Mouse (Mus musculus): ENCODE results near the gene Six4. TPM values are rescaled to one million over a fixed set of nuclear protein-coding genes. Genes with fewer than 3 reads are reported as not detected.
"Not testable (repeated sequence)": the region's sequence is repeated elsewhere in the genome, so short reads cannot be mapped to it uniquely, and the experiment has no call there.

Gene Six4
- polyA plus RNA-seq (2012; rRNA removed): 0.34 and 0.48 TPM in 2 replicates

- Histone ChIP-seq H3K27me3 (ENCODE audit: control insufficient read depth, insufficient read depth, low read length) (no peaks in the 10 kb centered on the region; the same call in 1 of the 2 replicates), H3K36me3 (ENCODE audit: control insufficient read depth, insufficient read depth, low read length) (no peaks in the 10 kb centered on the region), H3K4me1 (ENCODE audit: control insufficient read depth, insufficient read depth, low read length) (peaks cover 19% of the 10 kb centered on the region), H3K27ac (ENCODE audit: control insufficient read depth, insufficient read depth, low read depth, low read length) (no peak within 1 kb of the TSS), H3K4me3 (ENCODE audit: control insufficient read depth, low read depth, low read length) (peak within 1 kb of the TSS; percentile 67)
- no peak for TF ChIP-seq CTCF (IDR thresholded peaks at IDR 0.05; ENCODE audit: control insufficient read depth, insufficient read depth, insufficient replicate concordance, low read depth, low read length)
- no peak for TF ChIP-seq POLR2A (IDR thresholded peaks at IDR 0.05; ENCODE audit: control insufficient read depth, low read depth, low read length)
Observed at GRCm38 (mm10) chr12:73113196-73113595, at the start of gene Six4. Gene Six4, minus strand, starts transcription at chr12:73113456.

- Histone ChIP-seq H3K4me1 (ENCODE audit: control insufficient read depth, insufficient read depth, low read length) (no peaks in the 10 kb centered on the region), H3K36me3 (ENCODE audit: control insufficient read depth, insufficient read depth, low read length) (no peaks in the 10 kb centered on the region), H3K4me3 (ENCODE audit: control insufficient read depth, low read depth, low read length) (no peak overlapping the region), H3K27ac (ENCODE audit: control insufficient read depth, insufficient read depth, low read depth, low read length) (no peak overlapping the region), H3K27me3 (ENCODE audit: control insufficient read depth, insufficient read depth, low read length) (no peaks in the 10 kb centered on the region)
- TF ChIP-seq POLR2A (IDR thresholded peaks at IDR 0.05; ENCODE audit: control insufficient read depth, low read depth, low read length) (no peak), CTCF (IDR thresholded peaks at IDR 0.05; ENCODE audit: control insufficient read depth, insufficient read depth, insufficient replicate concordance, low read depth, low read length) (no peak)
Observed at GRCm38 (mm10) chr12:73162408-73163181, 49.3 kb upstream of the Six4 start.

GRCm38 (mm10) chr12:73160341-73160740 is 47.1 kb upstream of the Six4 start:
- Histone ChIP-seq H3K27me3 (ENCODE audit: control insufficient read depth, insufficient read depth, low read length) (no peaks in the 10 kb centered on the region), H3K4me3 (ENCODE audit: control insufficient read depth, low read depth, low read length) (no peak overlapping the region), H3K27ac (ENCODE audit: control insufficient read depth, insufficient read depth, low read depth, low read length) (no peak overlapping the region), H3K4me1 (ENCODE audit: control insufficient read depth, insufficient read depth, low read length) (no peaks in the 10 kb centered on the region), H3K36me3 (ENCODE audit: control insufficient read depth, insufficient read depth, low read length) (no peaks in the 10 kb centered on the region)
- TF ChIP-seq CTCF (IDR thresholded peaks at IDR 0.05; ENCODE audit: control insufficient read depth, insufficient read depth, insufficient replicate concordance, low read depth, low read length) (no peak), POLR2A (IDR thresholded peaks at IDR 0.05; ENCODE audit: control insufficient read depth, low read depth, low read length) (no peak)

- H3K36me3 ChIP-seq (ENCODE audit: control insufficient read depth, insufficient read depth, low read length): no peaks in the 10 kb centered on the region
- no peak for TF ChIP-seq CTCF (IDR thresholded peaks at IDR 0.05; ENCODE audit: control insufficient read depth, insufficient read depth, insufficient replicate concordance, low read depth, low read length)
- TF ChIP-seq POLR2A (IDR thresholded peaks at IDR 0.05; ENCODE audit: control insufficient read depth, low read depth, low read length): no peak
- no peak overlapping the region for H3K4me3 ChIP-seq (ENCODE audit: control insufficient read depth, low read depth, low read length)
- H3K27ac ChIP-seq (ENCODE audit: control insufficient read depth, insufficient read depth, low read depth, low read length): no peak overlapping the region
- no peaks in the 10 kb centered on the region for H3K4me1 ChIP-seq (ENCODE audit: control insufficient read depth, insufficient read depth, low read length)
- no peaks in the 10 kb centered on the region for H3K27me3 ChIP-seq (ENCODE audit: control insufficient read depth, insufficient read depth, low read length)
Observed at GRCm38 (mm10) chr12:73154150-73154549, 40.9 kb upstream of the Six4 start.

GRCm38 (mm10) chr12:73151038-73151437 is 37.8 kb upstream of the Six4 start:
- H3K36me3 ChIP-seq (ENCODE audit: control insufficient read depth, insufficient read depth, low read length); H3K27ac ChIP-seq (ENCODE audit: control insufficient read depth, insufficient read depth, low read depth, low read length); H3K27me3 ChIP-seq (ENCODE audit: control insufficient read depth, insufficient read depth, low read length); H3K4me3 ChIP-seq (ENCODE audit: control insufficient read depth, low read depth, low read length); H3K4me1 ChIP-seq (ENCODE audit: control insufficient read depth, insufficient read depth, low read length): not testable (repeated sequence)

- Histone ChIP-seq H3K4me1 (ENCODE audit: control insufficient read depth, insufficient read depth, low read length) (no peaks in the 10 kb centered on the region), H3K27me3 (ENCODE audit: control insufficient read depth, insufficient read depth, low read length) (no peaks in the 10 kb centered on the region), H3K4me3 (ENCODE audit: control insufficient read depth, low read depth, low read length) (no peak overlapping the region), H3K36me3 (ENCODE audit: control insufficient read depth, insufficient read depth, low read length) (no peaks in the 10 kb centered on the region), H3K27ac (ENCODE audit: control insufficient read depth, insufficient read depth, low read depth, low read length) (no peak overlapping the region)
- TF ChIP-seq CTCF (IDR thresholded peaks at IDR 0.05; ENCODE audit: control insufficient read depth, insufficient read depth, insufficient replicate concordance, low read depth, low read length): no peak
- TF ChIP-seq POLR2A (IDR thresholded peaks at IDR 0.05; ENCODE audit: control insufficient read depth, low read depth, low read length): no peak
Observed at GRCm38 (mm10) chr12:73147236-73147635, 34.0 kb upstream of the Six4 start.

GRCm38 (mm10) chr12:73140732-73141131 is 27.5 kb upstream of the Six4 start:
- Histone ChIP-seq H3K4me1 (ENCODE audit: control insufficient read depth, insufficient read depth, low read length) (no peaks in the 10 kb centered on the region), H3K27me3 (ENCODE audit: control insufficient read depth, insufficient read depth, low read length) (no peaks in the 10 kb centered on the region), H3K36me3 (ENCODE audit: control insufficient read depth, insufficient read depth, low read length) (no peaks in the 10 kb centered on the region), H3K27ac (ENCODE audit: control insufficient read depth, insufficient read depth, low read depth, low read length) (no peak overlapping the region), H3K4me3 (ENCODE audit: control insufficient read depth, low read depth, low read length) (no peak overlapping the region)
- TF ChIP-seq CTCF (IDR thresholded peaks at IDR 0.05; ENCODE audit: control insufficient read depth, insufficient read depth, insufficient replicate concordance, low read depth, low read length) (no peak), POLR2A (IDR thresholded peaks at IDR 0.05; ENCODE audit: control insufficient read depth, low read depth, low read length) (no peak)
